Mouse (Mus musculus) cerebellum, postnatal 10 days (tissue): ENCODE results near the gene Vmn1r174.
A peak's percentile ranks its signal among the peaks of the same experiment; 100 is the strongest.
"Not testable (repeated sequence)": the region's sequence is repeated elsewhere in the genome, so short reads cannot be mapped to it uniquely, and the experiment has no call there.

Experiments
- DNase-seq, 2 experiments: peaks; one replicate each; pipeline ENCODE4 v3.0.0; 2021; ENCODE audit warnings: mixed read lengths in 2 of 2

The Vmn1r174 gene

GRCm38 (mm10) chr7:23751970-23752369, at the start of gene Vmn1r174:
Gene Vmn1r174 (plus strand): TSS chr7:23752270.
- not testable (repeated sequence) for DNase-seq

- DNase-seq: peak; percentile 0
Observed at GRCm38 (mm10) chr7:23784526-23784925, 32.5 kb downstream of the Vmn1r174 start.

- DNase-seq: not testable (repeated sequence)
Observed at GRCm38 (mm10) chr7:23810543-23810942, 58.5 kb downstream of the Vmn1r174 start, which contains the start of gene Vmn1r175. Gene Vmn1r175 (minus strand): TSS chr7:23810643.
